Mouse (Mus musculus) cerebellum, postnatal 14 days (tissue): Measurements from ENCODE around the gene Plvap.

ENCODE experiments used
- DNase-seq, 2 experiments: peaks; one replicate each; pipeline ENCODE4 v3.0.0; 2021; ENCODE audit warnings: mixed read lengths in 2 of 2

Gene Plvap

DNA sequence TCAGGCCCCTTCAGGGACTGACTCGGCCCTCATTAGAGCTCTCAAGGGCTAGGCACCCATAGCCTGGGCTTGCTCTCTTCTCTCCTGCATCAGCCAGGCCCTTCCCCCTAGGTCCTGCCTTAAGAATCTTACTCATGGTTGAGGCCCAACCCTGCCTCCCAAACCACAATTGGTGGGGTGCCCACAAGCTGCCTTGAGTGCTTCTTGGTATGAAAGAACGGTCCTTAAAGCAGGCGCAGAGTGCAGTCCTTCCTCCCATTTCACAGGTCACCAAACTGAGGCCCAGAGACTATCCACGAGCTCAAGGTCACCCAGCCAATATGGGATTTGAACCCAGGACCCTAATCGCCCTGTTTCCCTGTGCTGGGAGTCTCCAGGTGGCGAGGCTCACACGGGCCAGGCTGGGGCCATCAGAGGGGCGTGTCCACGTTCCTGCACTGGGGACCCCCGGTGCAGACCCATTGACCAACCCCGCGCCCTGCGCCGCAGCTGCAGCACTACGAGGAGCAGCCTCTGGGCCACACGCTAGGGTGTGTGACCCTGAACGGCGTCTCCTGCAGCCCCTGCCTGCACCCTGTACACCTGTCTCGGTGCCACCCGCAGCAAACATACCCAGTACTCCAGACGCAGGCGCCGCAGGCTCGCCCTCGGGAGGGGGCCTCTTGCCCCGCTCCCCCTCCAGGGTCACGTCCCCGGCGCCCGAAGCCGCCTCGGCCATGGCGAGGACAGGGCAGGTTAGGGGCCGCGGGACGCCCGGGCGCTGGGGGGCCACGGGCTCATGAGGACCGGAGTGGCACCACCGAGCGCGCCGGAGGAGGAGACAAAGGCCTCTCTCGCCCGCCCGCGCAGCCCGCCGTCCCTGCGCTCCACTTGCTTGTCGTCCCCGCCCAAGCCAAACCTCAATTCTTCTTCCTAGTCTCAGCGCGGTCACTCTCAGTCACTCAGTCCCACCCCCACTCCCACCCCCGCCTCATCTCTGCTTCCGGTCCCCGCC is 26.1 kb downstream of the Plvap start, which contains the start of gene Ano8:
TSS of gene Ano8 (minus strand) at position 822 of the 994 bp plus-strand sequence.
- DNase-seq, result peak; percentile 90 to 91

- no peak for DNase-seq
Observed at GRCm38 (mm10) chr8:71484736-71485135, 26.8 kb downstream of the Plvap start.

DNA sequence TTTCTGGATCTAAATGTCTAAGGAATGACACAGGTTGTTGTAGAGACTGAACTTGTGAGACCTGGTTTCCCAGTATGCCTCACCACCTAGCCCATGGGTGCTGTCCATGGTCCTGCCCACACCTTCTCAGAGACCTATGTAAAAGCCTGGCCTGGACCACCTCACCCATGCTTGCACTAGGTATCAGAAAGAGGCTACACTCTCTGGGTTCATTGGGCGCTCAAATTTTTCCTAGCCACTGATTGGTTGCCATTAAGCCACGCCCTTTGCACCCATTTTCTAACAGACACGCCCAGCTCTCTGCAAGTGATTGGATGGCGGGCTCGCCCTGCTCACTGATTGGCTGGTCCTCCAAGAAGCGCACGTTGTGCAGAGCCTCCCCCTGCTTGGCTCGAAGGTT is 27.6 kb downstream of the Plvap start:
- DNase-seq, result peak in 1 of 2 experiments; percentile 45

DNA sequence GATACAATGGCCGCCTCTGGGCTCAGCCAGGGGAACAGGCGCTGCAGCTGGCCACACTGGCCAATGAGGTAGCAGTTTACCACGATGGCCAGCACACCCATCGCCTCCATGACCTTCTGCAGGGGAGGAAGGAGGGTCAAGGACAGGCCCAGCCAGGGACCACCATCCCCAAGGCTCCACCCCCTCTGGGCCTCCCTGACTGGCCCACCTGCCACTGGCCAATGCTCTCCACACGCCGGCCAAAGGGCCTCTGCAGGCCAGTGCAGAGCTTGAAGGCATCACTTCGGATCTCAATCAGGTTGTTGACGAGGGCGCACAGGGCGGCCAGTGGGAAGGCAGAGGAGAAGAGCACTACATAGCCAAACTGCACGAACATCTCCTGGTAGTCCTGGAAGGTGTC is 32.6 kb downstream of the Plvap start:
- no peak for DNase-seq

GRCm38 (mm10) chr8:71477196-71477845 is 34.2 kb downstream of the Plvap start:
- peak; percentile 67 to 83 for DNase-seq

- DNase-seq, result peak; percentile 90 to 91
Observed at GRCm38 (mm10) chr8:71476099-71476940, 35.2 kb downstream of the Plvap start.

- DNase-seq, result peak in 1 of 2 experiments; percentile 49
Observed at GRCm38 (mm10) chr8:71475702-71476075, 35.9 kb downstream of the Plvap start.

DNA sequence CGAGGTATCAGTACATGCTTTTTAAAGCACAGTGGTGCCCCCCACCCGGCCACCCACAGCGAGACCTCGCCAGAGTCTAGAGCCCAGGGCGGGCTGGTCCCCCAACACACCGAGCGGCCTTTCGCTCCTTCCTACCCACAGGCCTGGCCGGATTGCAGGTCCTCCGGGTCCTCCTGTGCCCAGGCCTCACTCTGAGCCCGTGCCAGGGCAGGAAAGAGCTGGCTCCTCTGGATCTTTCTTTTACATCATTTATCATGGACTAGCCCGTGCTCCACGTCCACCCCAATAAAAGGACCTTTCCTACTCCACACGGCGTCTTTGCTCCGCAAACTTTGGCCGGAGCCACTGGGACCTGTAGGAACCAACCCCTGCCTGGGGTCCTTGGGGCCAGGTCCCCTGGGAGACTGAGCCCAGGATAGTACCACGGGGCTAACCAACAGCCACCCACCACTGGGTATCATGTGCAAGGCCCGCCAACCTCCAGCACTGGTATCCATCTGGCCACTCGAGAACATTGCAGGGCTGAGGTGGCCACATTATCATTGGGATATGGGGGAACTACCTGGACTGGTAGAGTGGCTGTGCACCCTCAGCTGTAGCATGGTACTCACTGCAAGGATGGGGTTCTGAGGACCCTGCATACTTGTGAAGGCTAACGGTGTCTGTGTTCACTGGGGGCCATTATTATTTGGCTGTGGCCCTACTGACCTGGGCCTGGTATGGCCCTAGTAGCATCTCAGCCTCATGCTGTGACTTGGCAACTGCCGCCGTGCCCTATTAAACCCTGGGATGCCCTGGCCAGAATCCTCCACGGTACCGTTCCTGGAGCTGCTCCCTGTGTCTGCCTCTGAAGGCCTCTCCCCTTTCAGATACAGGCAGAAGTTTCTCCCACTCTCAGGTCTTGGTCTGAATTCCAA is 36.5 kb downstream of the Plvap start:
- peak; percentile 62 to 67 for DNase-seq

- DNase-seq, result no peak
Observed at GRCm38 (mm10) chr8:71474344-71474743, 37.2 kb downstream of the Plvap start.

GRCm38 (mm10) chr8:71472601-71473386 is 38.8 kb downstream of the Plvap start:
- peak in 1 of 2 experiments; percentile 48 for DNase-seq

DNA sequence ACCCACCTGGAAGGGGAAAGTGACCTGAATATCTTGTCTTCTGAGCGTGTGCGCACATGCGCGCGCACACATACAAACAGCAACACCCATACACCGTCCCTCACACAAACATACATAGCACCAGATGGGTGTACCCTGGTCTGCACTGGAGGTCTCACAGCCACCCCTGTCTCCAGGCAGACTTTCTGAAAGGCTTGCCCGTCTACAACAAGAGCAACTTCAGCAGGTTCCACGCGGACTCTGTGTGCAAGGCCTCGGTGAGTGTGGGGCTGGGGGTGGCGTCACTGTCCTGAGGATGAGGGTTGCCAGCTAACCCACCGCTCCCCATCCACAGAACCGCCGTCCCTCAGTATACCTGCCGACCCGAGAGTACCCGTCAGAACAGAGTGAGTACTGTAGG is 39.7 kb downstream of the Plvap start:
- DNase-seq, result no peak

GRCm38 (mm10) chr8:71470913-71471255 is 40.7 kb downstream of the Plvap start:
- no peak for DNase-seq

DNA sequence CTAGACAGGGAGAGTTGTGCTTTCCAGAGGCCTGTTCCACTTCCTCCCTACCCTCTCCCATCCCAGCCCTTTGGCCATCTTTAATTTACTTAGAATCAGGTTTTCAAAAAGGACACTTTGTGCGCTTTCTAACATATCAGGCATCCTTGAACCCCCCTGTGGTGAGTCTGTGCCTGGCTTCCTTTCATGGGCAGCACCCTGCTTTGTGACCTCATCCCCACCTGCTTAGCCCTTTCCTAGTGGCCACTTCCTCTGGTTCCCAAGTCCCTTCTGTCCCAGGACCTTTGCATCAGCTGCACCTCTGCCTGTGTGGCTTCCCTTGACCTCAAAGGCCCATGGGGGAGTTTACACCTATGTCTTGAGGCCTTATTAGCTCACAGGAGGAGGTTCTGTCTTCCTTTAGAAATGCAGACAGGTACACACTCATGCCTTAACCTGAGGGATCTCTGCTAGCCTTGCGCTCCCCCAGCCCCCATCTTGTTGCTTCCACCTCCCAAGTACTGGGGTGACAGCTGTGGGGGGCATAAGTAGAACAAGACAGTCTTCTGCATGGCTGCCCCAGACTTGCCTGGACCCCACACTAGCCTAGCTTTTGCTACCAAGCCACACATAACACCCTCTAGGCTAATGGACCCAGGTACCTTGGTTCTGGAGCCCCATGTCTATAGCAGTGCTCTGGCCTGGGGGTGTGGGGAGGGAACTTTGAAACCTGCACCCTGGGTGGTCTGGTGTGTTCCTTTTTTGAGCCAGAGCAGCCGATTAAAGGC is 41.2 kb downstream of the Plvap start:
- peak in 1 of 2 experiments; percentile 30 for DNase-seq

DNA sequence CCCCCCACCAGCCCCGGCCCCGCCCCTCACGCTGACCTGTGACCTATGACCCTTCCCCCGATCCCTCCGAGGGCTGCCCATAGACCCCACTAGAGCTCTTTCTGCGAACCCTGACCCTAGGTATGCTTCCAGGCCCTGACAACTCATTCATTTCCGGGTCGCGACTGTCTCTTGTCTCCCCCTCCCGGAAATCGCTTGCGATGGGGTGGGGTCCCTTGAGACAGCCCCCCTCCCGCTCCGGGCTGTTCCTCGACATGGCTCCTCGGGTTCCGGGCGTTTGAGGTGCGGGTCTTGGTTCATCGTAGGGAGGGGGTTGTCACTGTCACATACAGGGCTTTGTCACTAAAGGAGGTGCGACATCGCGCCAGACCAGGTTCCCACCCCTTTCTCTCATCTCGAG is 42.1 kb downstream of the Plvap start:
- peak; percentile 64 to 74 for DNase-seq

GRCm38 (mm10) chr8:71468916-71469315 is 42.6 kb downstream of the Plvap start, which contains the start of gene Dda1:
Gene Dda1 (plus strand): TSS chr8:71469199.
- DNase-seq, result peak; percentile 98

DNA sequence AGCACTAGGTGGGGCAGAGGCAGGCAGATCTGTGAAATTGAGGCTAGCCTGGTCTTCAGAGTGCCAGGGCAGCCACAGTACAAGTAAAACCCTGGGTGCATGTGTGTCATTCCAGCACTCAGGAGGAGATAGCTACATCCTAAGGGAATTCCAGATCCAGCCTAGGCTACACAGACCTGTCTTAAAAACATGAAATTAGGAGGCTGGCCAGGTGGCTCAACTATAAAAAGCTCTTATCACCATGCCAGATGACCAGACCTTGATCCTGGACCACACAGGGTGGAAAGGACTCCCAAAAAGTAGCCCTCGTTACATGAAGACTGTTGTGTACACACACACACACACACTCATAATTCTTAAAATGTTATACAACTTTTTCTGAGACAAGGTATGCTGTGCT is 43.6 kb downstream of the Plvap start:
- peak in 1 of 2 experiments; percentile 10 for DNase-seq

DNA sequence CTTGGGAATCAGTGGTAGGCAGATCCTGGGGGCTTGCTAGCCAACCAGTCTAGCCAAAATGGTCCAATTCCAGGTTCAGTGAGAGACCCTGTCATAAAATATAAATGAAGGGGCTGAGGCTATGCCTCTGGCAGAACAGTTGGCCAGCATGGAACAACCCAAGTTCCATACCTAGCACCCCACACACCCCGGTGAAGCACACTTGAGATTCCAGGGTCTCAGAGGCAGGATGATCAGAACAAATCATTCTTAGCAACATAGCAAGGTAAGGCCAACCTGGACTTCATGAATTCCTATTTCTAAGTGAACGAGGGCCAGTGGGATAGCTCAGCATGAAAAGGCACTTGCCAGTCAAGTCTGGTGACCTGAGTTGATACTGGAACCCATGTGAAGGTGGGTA is 44.4 kb downstream of the Plvap start:
- peak in 1 of 2 experiments; percentile 6 for DNase-seq

GRCm38 (mm10) chr8:71466198-71466597 is 45.4 kb downstream of the Plvap start:
- peak in 1 of 2 experiments; percentile 22 for DNase-seq

DNA sequence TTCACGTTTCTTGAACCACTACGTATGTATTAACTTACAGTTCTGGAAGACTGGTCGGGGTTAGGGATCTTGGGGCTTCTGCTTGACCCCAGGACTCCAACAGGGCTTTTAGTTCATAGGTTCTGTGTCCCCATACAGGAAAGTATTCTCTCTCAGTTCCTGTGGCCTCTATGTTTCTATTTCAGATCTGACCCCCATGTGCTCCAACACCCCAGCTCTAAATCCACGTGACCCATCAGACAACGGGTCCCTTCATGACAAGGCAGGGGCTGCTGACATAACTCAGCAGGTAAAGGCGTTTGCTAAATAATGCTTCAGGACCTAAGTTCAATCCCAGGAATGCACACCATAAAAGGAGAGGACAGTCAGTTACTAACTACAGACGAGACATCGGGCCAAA is 45.8 kb downstream of the Plvap start:
- DNase-seq, result peak in 1 of 2 experiments; percentile 13
